Comparison of ENCODE assay signal across 8 mouse cellular contexts in the genomic region with DNA sequence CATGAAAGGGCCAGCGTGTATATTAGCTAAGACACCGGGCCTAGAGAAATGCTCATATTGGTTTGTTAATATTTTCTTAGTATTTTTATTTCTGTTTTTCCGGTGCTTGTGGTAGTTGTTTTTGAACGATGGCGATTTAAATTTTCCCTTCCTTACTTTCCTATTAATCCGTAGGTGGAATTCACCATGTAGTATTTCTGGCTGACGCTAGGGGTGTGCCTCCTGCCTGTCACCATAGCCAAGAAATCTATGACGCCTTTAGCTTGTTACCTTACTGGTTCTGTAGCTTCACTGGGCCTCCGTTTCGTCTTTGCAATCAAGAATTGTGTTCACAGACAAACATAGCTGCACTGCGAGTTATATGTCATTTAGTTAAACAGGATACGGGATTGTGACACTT. TPM values are rescaled to one million over a fixed set of nuclear protein-coding genes. Genes with fewer than 3 reads are reported as not detected.
DNase-seq lines count a peak whose midpoint lies in the region; ATAC-seq and TF ChIP-seq lines count a peak whose summit lies in the region.

No protein-coding gene starts in this region.

- H3K4me2 ChIP-seq in CH12.LX (ENCODE audit: insufficient read depth, low read depth, poor library complexity, severe bottlenecking): peak overlapping the region; percentile 68; the same call in 1 of the 2 replicates
- H3K4me2 ChIP-seq in embryonic facial prominence, embryonic 15.5 days (replicated peaks): peak overlapping the region; percentile 65
- peak overlapping the region; percentile 85 for H3K4me2 ChIP-seq in heart, embryonic 15.5 days
- peak overlapping the region; percentile 95 for H3K4me2 ChIP-seq in liver, embryonic 14.5 days (ENCODE audit: low read depth)

- TF ChIP-seq POLR2A in CH12.LX (IDR thresholded peaks at IDR 0.05; ENCODE audit: low read depth, low read length): no peak
- TF ChIP-seq POLR2A in bone marrow macrophage, adult 2 months (IDR thresholded peaks at IDR 0.05; ENCODE audit: borderline replicate concordance, low read depth, low read length): no peak

- H3K27ac ChIP-seq in CH12.LX (ENCODE audit: insufficient read depth, low read depth): no peak overlapping the region
- H3K27ac ChIP-seq in bone marrow macrophage, adult 2 months (ENCODE audit: insufficient read depth, low read depth, low read length): peak overlapping the region; percentile 75
- H3K27ac ChIP-seq in embryonic facial prominence, embryonic 15.5 days (replicated peaks): peak overlapping the region; percentile 98
- H3K27ac ChIP-seq in heart, embryonic 15.5 days: peak overlapping the region; percentile 95
- H3K27ac ChIP-seq in liver, embryonic 14.5 days: peak overlapping the region; percentile 89

- H3K4me3 ChIP-seq in CH12.LX (replicated peaks in 1 of 3; ENCODE audit: low read depth in 2 of 3, low read length in 2 of 3, poor library complexity in 1 of 3): peak overlapping the region; percentile 93 to 100 (median 96)
- H3K4me3 ChIP-seq in bone marrow macrophage, adult 2 months (ENCODE audit: insufficient read depth, low read length): peak overlapping the region; percentile 86
- peak overlapping the region; percentile 98 for H3K4me3 ChIP-seq in embryonic facial prominence, embryonic 15.5 days (replicated peaks)
- H3K4me3 ChIP-seq in heart, embryonic 15.5 days: peak overlapping the region; percentile 97
- peak overlapping the region; percentile 82 to 98 for H3K4me3 ChIP-seq in liver, embryonic 14.5 days (ENCODE audit: insufficient read depth in 1 of 2, low read depth in 2 of 2, low read length in 2 of 2)

- peaks cover 0 to 12% of the 10 kb centered on the region in 2 experiments for H3K36me3 ChIP-seq in CH12.LX (replicated peaks in 1 of 2; ENCODE audit: control insufficient read depth in 1 of 2, insufficient read depth in 1 of 2, low read length in 1 of 2)
- H3K36me3 ChIP-seq in embryonic facial prominence, embryonic 15.5 days: no peaks in the 10 kb centered on the region
- no peaks in the 10 kb centered on the region for H3K36me3 ChIP-seq in heart, embryonic 15.5 days
- no peaks in the 10 kb centered on the region for H3K36me3 ChIP-seq in liver, embryonic 14.5 days (replicated peaks; ENCODE audit: control insufficient read depth, insufficient read depth, low read depth)

- peak overlapping the region; percentile 97 for H3K9ac ChIP-seq in CH12.LX (ENCODE audit: insufficient read depth, low read depth)
- peak overlapping the region; percentile 96 for H3K9ac ChIP-seq in embryonic facial prominence, embryonic 15.5 days
- H3K9ac ChIP-seq in heart, embryonic 15.5 days: peak overlapping the region; percentile 99
- H3K9ac ChIP-seq in liver, embryonic 14.5 days (replicated peaks): peak overlapping the region; percentile 94

- peak; percentile 61 to 73 for TF ChIP-seq CTCF in CH12.LX (conservative IDR thresholded peaks at IDR 0.05 in 1 of 2, IDR thresholded peaks at IDR 0.05 in 1 of 2; ENCODE audit: low read depth in 2 of 2, low read length in 2 of 2)
- no peak for TF ChIP-seq CTCF in bone marrow macrophage, adult 2 months (IDR thresholded peaks at IDR 0.05; ENCODE audit: low read depth, low read length)
- TF ChIP-seq CTCF in liver, embryonic 14.5 days (IDR thresholded peaks at IDR 0.05; ENCODE audit: low read depth): peak; percentile 75

- peak; percentile 87 for DNase-seq in CH12.LX (ENCODE audit: extremely low read depth)
- DNase-seq in kidney, postnatal 14 days: peak; percentile 74
- peak; percentile 41 to 57 (median 50) for DNase-seq in liver, embryonic 14.5 days (ENCODE audit: low read depth in 3 of 3, low spot score in 3 of 3)
- DNase-seq in neural tube, embryonic 10.5 days (ENCODE audit: extremely low spot score, low spot score): peak; percentile 45
- peak; percentile 71 for DNase-seq in telencephalon, adult 2 months (ENCODE audit: low read depth, low spot score)

- peak; percentile 64 for TF ChIP-seq RAD21 in CH12.LX (IDR thresholded peaks at IDR 0.05; ENCODE audit: low read depth, low read length)

- no peak for ATAC-seq in embryonic facial prominence, embryonic 15.5 days (ENCODE audit: insufficient number of reproducible peaks, low FRiP score, low TSS enrichment, low read depth)
- ATAC-seq in heart, embryonic 15.5 days (replicated peaks; ENCODE audit: insufficient number of reproducible peaks, insufficient read depth, low FRiP score, low read depth): no peak
- ATAC-seq in liver, embryonic 14.5 days (ENCODE audit: insufficient read depth): no peak

- in situ Hi-C loops in CH12.LX (cut with MboI; ENCODE audit: low pct_ligation_motif_present, low pct_unique_long_range_greater_than_20kb, low sequenced_read_pairs): loop anchor here (5.0 kb wide), 1 partner anchor 47 kb away; no protein-coding TSS in a partner anchor

- dilution Hi-C loops in CH12.LX (cut with MboI; ENCODE audit: extremely low pct_ligation_motif_present, extremely low pct_unique_long_range_greater_than_20kb, low sequenced_read_pairs): no loop called here

- peaks cover 54% of the 10 kb centered on the region for H3K79me2 ChIP-seq in CH12.LX (replicated peaks; ENCODE audit: control insufficient read depth, extremely low read depth, insufficient read depth, poor library complexity, severe bottlenecking)

- WGBS in embryonic facial prominence, embryonic 15.5 days: under 1% methylated on average over 12 of the region's 12 CpGs
- whole genome bisulfite sequencing in heart, embryonic 15.5 days: under 1% methylated on average over 12 of the region's 12 CpGs
- WGBS in liver, embryonic 14.5 days (ENCODE audit: insufficient replicate concordance): 1% methylated on average over 12 of the region's 12 CpGs

- H3K27me3 ChIP-seq in CH12.LX (replicated peaks): no peaks in the 10 kb centered on the region
- H3K27me3 ChIP-seq in embryonic facial prominence, embryonic 15.5 days: no peaks in the 10 kb centered on the region
- H3K27me3 ChIP-seq in heart, embryonic 15.5 days: no peaks in the 10 kb centered on the region
- no peaks in the 10 kb centered on the region for H3K27me3 ChIP-seq in liver, embryonic 14.5 days (ENCODE audit: control insufficient read depth, insufficient read depth, low read length)

- peaks cover 9 to 52% of the 10 kb centered on the region in 2 experiments for H3K4me1 ChIP-seq in CH12.LX (ENCODE audit: control insufficient read depth in 1 of 2, insufficient read depth in 2 of 2)
- H3K4me1 ChIP-seq in bone marrow macrophage, adult 2 months (ENCODE audit: control insufficient read depth, insufficient read depth, low read length): peaks cover 28% of the 10 kb centered on the region
- H3K4me1 ChIP-seq in embryonic facial prominence, embryonic 15.5 days: peaks cover 13% of the 10 kb centered on the region; the same call in 1 of the 2 replicates
- H3K4me1 ChIP-seq in heart, embryonic 15.5 days (replicated peaks): peaks cover 26% of the 10 kb centered on the region
- H3K4me1 ChIP-seq in liver, embryonic 14.5 days (replicated peaks; ENCODE audit: control insufficient read depth in 2 of 2, insufficient read depth in 2 of 2, low read length in 1 of 2): peaks cover 3 to 24% of the 10 kb centered on the region in 2 experiments; a peak in 3 of 4 replicates

- peak; percentile 31; the same call in 1 of the 2 replicates for TF ChIP-seq EP300 in CH12.LX (IDR thresholded peaks at IDR 0.05; ENCODE audit: low read length)
- TF ChIP-seq EP300 in liver, embryonic 14.5 days (IDR thresholded peaks at IDR 0.05; ENCODE audit: low read depth): no peak

- H3K9me3 ChIP-seq in CH12.LX (replicated peaks; ENCODE audit: low read length): no peaks in the 10 kb centered on the region
- H3K9me3 ChIP-seq in embryonic facial prominence, embryonic 15.5 days (replicated peaks): no peaks in the 10 kb centered on the region
- no peaks in the 10 kb centered on the region for H3K9me3 ChIP-seq in heart, embryonic 15.5 days (replicated peaks)
- no peaks in the 10 kb centered on the region for H3K9me3 ChIP-seq in liver, embryonic 14.5 days (ENCODE audit: control insufficient read depth, low read length)

TF ChIP-seq in CH12.LX, 34 proteins besides CTCF, POLR2A, EP300 and RAD21 (continues in another document):
- TF ChIP-seq SMC3 (IDR thresholded peaks at IDR 0.05; ENCODE audit: low read depth, low read length) (peak; percentile 51), MAX (IDR thresholded peaks at IDR 0.05; ENCODE audit: low read length) (peak; percentile 39; the same call in 1 of the 2 replicates), TCF12 (IDR thresholded peaks at IDR 0.05; ENCODE audit: low read depth, low read length) (no peak)

RNA-seq across cellular contexts. Expression of a gene that starts 1.2 kb away (rescaled TPM):
- 31.8 and 38.8 TPM in 2 replicates for total RNA-seq in CH12.LX (2012; rRNA removed)
- 114 and 116 TPM in 2 replicates for total RNA-seq in CH12.LX (2014; rRNA removed)
- polyA plus RNA-seq in CH12.LX (2012; ENCODE audit: insufficient read length, low read depth): 102 and 128 TPM in 2 replicates
- polyA plus RNA-seq in bone marrow macrophage, adult 2 months (2012; ENCODE audit: insufficient read depth, insufficient read length, missing spikeins): 69.7 and 76.6 TPM in 2 replicates
- 99.4 and 100 TPM in 2 replicates for polyA plus RNA-seq in embryonic facial prominence, embryonic 15.5 days (2015; fragmentation: Nextera tagmentation; extraction: Ambion mirVana)
- 71.2 and 77.7 TPM in 2 replicates for polyA plus RNA-seq in heart, embryonic 15.5 days (2015; fragmentation: Nextera tagmentation; extraction: Ambion mirVana)
- polyA plus RNA-seq in liver, embryonic 14.5 days (2012; rRNA removed): 9.7 and 15.0 TPM in 2 replicates
- polyA plus RNA-seq in liver, embryonic 14.5 days (2014; fragmentation: Nextera tagmentation; extraction: Ambion mirVana): 23.9 and 27.8 TPM in 2 replicates

RNA-seq across cellular contexts. Expression of a gene that starts 21.7 kb away (rescaled TPM):
- 38.6 and 40.2 TPM in 2 replicates for total RNA-seq in CH12.LX (2012; rRNA removed)
- total RNA-seq in CH12.LX (2014; rRNA removed): 66.1 and 73.6 TPM in 2 replicates
- polyA plus RNA-seq in CH12.LX (2012; ENCODE audit: insufficient read length, low read depth): 35.8 and 48.5 TPM in 2 replicates
- polyA plus RNA-seq in bone marrow macrophage, adult 2 months (2012; ENCODE audit: insufficient read depth, insufficient read length, missing spikeins): 9.5 and 9.6 TPM in 2 replicates
- 27.3 and 27.7 TPM in 2 replicates for polyA plus RNA-seq in embryonic facial prominence, embryonic 15.5 days (2015; fragmentation: Nextera tagmentation; extraction: Ambion mirVana)
- polyA plus RNA-seq in heart, embryonic 15.5 days (2015; fragmentation: Nextera tagmentation; extraction: Ambion mirVana): 18.9 and 20.4 TPM in 2 replicates
- 5.0 and 6.2 TPM in 2 replicates for polyA plus RNA-seq in liver, embryonic 14.5 days (2012; rRNA removed)
- 12.1 and 12.8 TPM in 2 replicates for polyA plus RNA-seq in liver, embryonic 14.5 days (2014; fragmentation: Nextera tagmentation; extraction: Ambion mirVana)

RNA-seq across cellular contexts. Expression of a gene that starts 51.1 kb away (rescaled TPM):
- total RNA-seq in CH12.LX (2012; rRNA removed) (82.7 and 129 TPM in 2 replicates), CH12.LX (2014; rRNA removed) (279 and 281 TPM in 2 replicates)
- 151 and 155 TPM in 2 replicates for polyA plus RNA-seq in CH12.LX (2012; ENCODE audit: insufficient read length, low read depth)
- polyA plus RNA-seq in bone marrow macrophage, adult 2 months (2012; ENCODE audit: insufficient read depth, insufficient read length, missing spikeins): 24.0 and 24.5 TPM in 2 replicates
- polyA plus RNA-seq in embryonic facial prominence, embryonic 15.5 days (2015; fragmentation: Nextera tagmentation; extraction: Ambion mirVana): 60.1 and 62.4 TPM in 2 replicates
- polyA plus RNA-seq in heart, embryonic 15.5 days (2015; fragmentation: Nextera tagmentation; extraction: Ambion mirVana): 44.3 and 47.1 TPM in 2 replicates
- polyA plus RNA-seq in liver, embryonic 14.5 days (2012; rRNA removed): 7.3 and 10.9 TPM in 2 replicates
- 45.5 and 48.0 TPM in 2 replicates for polyA plus RNA-seq in liver, embryonic 14.5 days (2014; fragmentation: Nextera tagmentation; extraction: Ambion mirVana)
